Mouse (Mus musculus): ENCODE results near the gene Olfml2a. TPM values are rescaled to one million over a fixed set of nuclear protein-coding genes. Genes with fewer than 3 reads are reported as not detected.

The Olfml2a gene
- polyA plus RNA-seq, 1 experiment from 2014 or later, result 1.5 TPM

GRCm38 (mm10) chr2:38973223-38973622, 41.4 kb downstream of the Olfml2a start:
- 29% methylated on average over 2 of the region's 2 CpGs for WGBS
- ATAC-seq, result peak; percentile 29; the same call in 1 of the 2 replicates
- TF ChIP-seq CTCF (IDR thresholded peaks at IDR 0.05; ENCODE audit: low read depth), result peak; percentile 40; the same call in 1 of the 2 replicates
- H3K9me3 ChIP-seq (ENCODE audit: control insufficient read depth), result no peaks in the 10 kb centered on the region
- H3K27me3 ChIP-seq (replicated peaks; ENCODE audit: control insufficient read depth, insufficient read depth, low read length), result no peaks in the 10 kb centered on the region
- no peak overlapping the region for H3K27ac ChIP-seq (ENCODE audit: low read depth, low read length)
- H3K4me2 ChIP-seq (replicated peaks; ENCODE audit: low read depth), result no peak overlapping the region
- no peaks in the 10 kb centered on the region for H3K4me1 ChIP-seq (replicated peaks; ENCODE audit: control insufficient read depth, insufficient read depth, low read length)
- H3K9ac ChIP-seq (ENCODE audit: low read depth, low read length), result no peak overlapping the region
- no peaks in the 10 kb centered on the region for H3K36me3 ChIP-seq (ENCODE audit: control insufficient read depth, insufficient read depth)
- H3K4me3 ChIP-seq (ENCODE audit: low read depth, low read length), result no peak overlapping the region

GRCm38 (mm10) chr2:38973701-38974100, 41.9 kb downstream of the Olfml2a start:
- H3K9ac ChIP-seq (ENCODE audit: low read depth, low read length), result no peak overlapping the region
- no peaks in the 10 kb centered on the region for H3K36me3 ChIP-seq (ENCODE audit: control insufficient read depth, insufficient read depth)
- no peaks in the 10 kb centered on the region for H3K4me1 ChIP-seq (replicated peaks; ENCODE audit: control insufficient read depth, insufficient read depth, low read length)
- ATAC-seq, result no peak
- H3K9me3 ChIP-seq (ENCODE audit: control insufficient read depth), result no peaks in the 10 kb centered on the region
- no peak overlapping the region for H3K4me2 ChIP-seq (replicated peaks; ENCODE audit: low read depth)
- 70% methylated on average over 7 of the region's 7 CpGs for WGBS
- H3K27me3 ChIP-seq (replicated peaks; ENCODE audit: control insufficient read depth, insufficient read depth, low read length), result no peaks in the 10 kb centered on the region
- H3K4me3 ChIP-seq (ENCODE audit: low read depth, low read length), result no peak overlapping the region
- H3K27ac ChIP-seq (ENCODE audit: low read depth, low read length), result no peak overlapping the region
- TF ChIP-seq CTCF (IDR thresholded peaks at IDR 0.05; ENCODE audit: low read depth), result no peak

- no peak overlapping the region for H3K4me3 ChIP-seq (ENCODE audit: low read depth, low read length)
- WGBS, result 62% methylated on average over 2 of the region's 2 CpGs
- no peak for ATAC-seq
Measured at GRCm38 (mm10) chr2:38974171-38974570, 42.4 kb downstream of the Olfml2a start.

GRCm38 (mm10) chr2:38975181-38975580, 43.4 kb downstream of the Olfml2a start:
- ATAC-seq, result no peak
- no peak overlapping the region for H3K4me3 ChIP-seq (ENCODE audit: low read depth, low read length)
- no peak for TF ChIP-seq CTCF (IDR thresholded peaks at IDR 0.05; ENCODE audit: low read depth)
- WGBS, result 80% methylated on average over 3 of the region's 3 CpGs
- H3K4me1 ChIP-seq (replicated peaks; ENCODE audit: control insufficient read depth, insufficient read depth, low read length), result no peaks in the 10 kb centered on the region
- H3K27me3 ChIP-seq (replicated peaks; ENCODE audit: control insufficient read depth, insufficient read depth, low read length), result no peaks in the 10 kb centered on the region; the same call in 1 of the 2 replicates
- H3K4me2 ChIP-seq (replicated peaks; ENCODE audit: low read depth), result no peak overlapping the region
- no peaks in the 10 kb centered on the region for H3K36me3 ChIP-seq (ENCODE audit: control insufficient read depth, insufficient read depth)
- no peaks in the 10 kb centered on the region for H3K9me3 ChIP-seq (ENCODE audit: control insufficient read depth)
- H3K9ac ChIP-seq (ENCODE audit: low read depth, low read length), result no peak overlapping the region
- no peak overlapping the region for H3K27ac ChIP-seq (ENCODE audit: low read depth, low read length)

More at GRCm38 (mm10) chr2:38974171-38974570, 42.4 kb downstream of the Olfml2a start:
- no peaks in the 10 kb centered on the region for H3K27me3 ChIP-seq (replicated peaks; ENCODE audit: control insufficient read depth, insufficient read depth, low read length)
- TF ChIP-seq CTCF (IDR thresholded peaks at IDR 0.05; ENCODE audit: low read depth), result no peak
- H3K9ac ChIP-seq (ENCODE audit: low read depth, low read length), result no peak overlapping the region
- no peaks in the 10 kb centered on the region for H3K36me3 ChIP-seq (ENCODE audit: control insufficient read depth, insufficient read depth)
- H3K9me3 ChIP-seq (ENCODE audit: control insufficient read depth), result no peaks in the 10 kb centered on the region
- H3K4me1 ChIP-seq (replicated peaks; ENCODE audit: control insufficient read depth, insufficient read depth, low read length), result no peaks in the 10 kb centered on the region
- H3K4me2 ChIP-seq (replicated peaks; ENCODE audit: low read depth), result no peak overlapping the region
- no peak overlapping the region for H3K27ac ChIP-seq (ENCODE audit: low read depth, low read length)

- H3K36me3 ChIP-seq (ENCODE audit: control insufficient read depth, insufficient read depth), result no peaks in the 10 kb centered on the region
- H3K4me1 ChIP-seq (replicated peaks; ENCODE audit: control insufficient read depth, insufficient read depth, low read length), result no peaks in the 10 kb centered on the region
- H3K4me3 ChIP-seq (ENCODE audit: low read depth, low read length), result no peak overlapping the region
- H3K4me2 ChIP-seq (replicated peaks; ENCODE audit: low read depth), result no peak overlapping the region
- H3K27me3 ChIP-seq (replicated peaks; ENCODE audit: control insufficient read depth, insufficient read depth, low read length), result no peaks in the 10 kb centered on the region; the same call in 1 of the 2 replicates
- 78% methylated on average over 20 of the region's 21 CpGs for WGBS
- ATAC-seq, result no peak
- no peak overlapping the region for H3K27ac ChIP-seq (ENCODE audit: low read depth, low read length)
- no peak overlapping the region for H3K9ac ChIP-seq (ENCODE audit: low read depth, low read length)
- H3K9me3 ChIP-seq (ENCODE audit: control insufficient read depth), result no peaks in the 10 kb centered on the region
- TF ChIP-seq CTCF (IDR thresholded peaks at IDR 0.05; ENCODE audit: low read depth), result no peak
Measured at GRCm38 (mm10) chr2:38975941-38976805, 44.4 kb downstream of the Olfml2a start.

GRCm38 (mm10) chr2:38977837-38978236, 46.1 kb downstream of the Olfml2a start:
- WGBS, result 85% methylated on average over 4 of the region's 4 CpGs
- TF ChIP-seq CTCF (IDR thresholded peaks at IDR 0.05; ENCODE audit: low read depth), result no peak
- H3K27ac ChIP-seq (ENCODE audit: low read depth, low read length), result no peak overlapping the region
- no peaks in the 10 kb centered on the region for H3K36me3 ChIP-seq (ENCODE audit: control insufficient read depth, insufficient read depth)
- ATAC-seq, result no peak
- H3K4me3 ChIP-seq (ENCODE audit: low read depth, low read length), result no peak overlapping the region
- H3K27me3 ChIP-seq (replicated peaks; ENCODE audit: control insufficient read depth, insufficient read depth, low read length), result no peaks in the 10 kb centered on the region; the same call in 1 of the 2 replicates
- no peak overlapping the region for H3K9ac ChIP-seq (ENCODE audit: low read depth, low read length)
- H3K4me1 ChIP-seq (replicated peaks; ENCODE audit: control insufficient read depth, insufficient read depth, low read length), result no peaks in the 10 kb centered on the region
- no peak overlapping the region for H3K4me2 ChIP-seq (replicated peaks; ENCODE audit: low read depth)
- H3K9me3 ChIP-seq (ENCODE audit: control insufficient read depth), result no peaks in the 10 kb centered on the region
